Comparison of ENCODE assay signal across 7 mouse cellular contexts in genomic region chr17:26252539-26253251, GRCm38 (mm10). TPM values are rescaled to one million over a fixed set of nuclear protein-coding genes. Genes with fewer than 3 reads are reported as not detected.
A peak's percentile ranks its signal among the peaks of the same experiment; 100 is the strongest.
DNase-seq lines count a peak whose midpoint lies in the region; ATAC-seq and TF ChIP-seq lines count a peak whose summit lies in the region.

Gene Luc7l (plus strand): TSS chr17:26252896.

- no peaks in the 10 kb centered on the region for H3K9me3 ChIP-seq in intestine, postnatal 0 days (ENCODE audit: control insufficient read depth)
- no peaks in the 10 kb centered on the region for H3K9me3 ChIP-seq in midbrain, embryonic 12.5 days

- peak within 1 kb of the TSS; percentile 92 for H3K9ac ChIP-seq in intestine, postnatal 0 days (ENCODE audit: low read depth, low read length)
- H3K9ac ChIP-seq in midbrain, embryonic 12.5 days (replicated peaks) = peak within 1 kb of the TSS; percentile 98

- H3K4me3 ChIP-seq in intestine, postnatal 0 days (ENCODE audit: low read depth, low read length) = peak within 1 kb of the TSS; percentile 69
- H3K4me3 ChIP-seq in midbrain, embryonic 12.5 days = peak within 1 kb of the TSS; percentile 98
- peak within 1 kb of the TSS; percentile 94 for H3K4me3 ChIP-seq in small intestine, adult 2 months (ENCODE audit: low read depth, low read length)

- peak; percentile 94 for TF ChIP-seq POLR2A in small intestine, adult 2 months (IDR thresholded peaks at IDR 0.05; ENCODE audit: low read depth, low read length)

- H3K27me3 ChIP-seq in intestine, postnatal 0 days (replicated peaks; ENCODE audit: control insufficient read depth, insufficient read depth, low read length) = no peaks in the 10 kb centered on the region
- no peaks in the 10 kb centered on the region for H3K27me3 ChIP-seq in midbrain, embryonic 12.5 days
- H3K27me3 ChIP-seq in small intestine, adult 2 months (ENCODE audit: control insufficient read depth, insufficient read depth, low read length) = no peaks in the 10 kb centered on the region

- WGBS in intestine, postnatal 0 days = under 1% methylated on average over 43 of the region's 43 CpGs
- WGBS in midbrain, embryonic 12.5 days = under 1% methylated on average over 43 of the region's 43 CpGs
- WGBS in small intestine, adult 2 months = under 1% methylated on average over 43 of the region's 43 CpGs

- H3K36me3 ChIP-seq in intestine, postnatal 0 days (ENCODE audit: control insufficient read depth, insufficient read depth) = 0 out of 2 replicates have a peak, but pooled peaks cover 12% of the 10 kb centered on the region
- H3K36me3 ChIP-seq in midbrain, embryonic 12.5 days = peaks cover 16% of the 10 kb centered on the region
- peaks cover 13% of the 10 kb centered on the region for H3K36me3 ChIP-seq in small intestine, adult 2 months (ENCODE audit: control insufficient read depth, insufficient read depth, low read length)

- H3K4me1 ChIP-seq in intestine, postnatal 0 days (replicated peaks; ENCODE audit: control insufficient read depth, insufficient read depth, low read length) = no peaks in the 10 kb centered on the region
- peaks cover 13% of the 10 kb centered on the region for H3K4me1 ChIP-seq in midbrain, embryonic 12.5 days
- peaks cover 5% of the 10 kb centered on the region; the same call in 1 of the 2 replicates for H3K4me1 ChIP-seq in small intestine, adult 2 months (ENCODE audit: control insufficient read depth, insufficient read depth, insufficient read length, low read length)

- peak within 1 kb of the TSS; percentile 99 for H3K27ac ChIP-seq in intestine, postnatal 0 days (ENCODE audit: low read depth, low read length)
- peak within 1 kb of the TSS; percentile 99 for H3K27ac ChIP-seq in midbrain, embryonic 12.5 days (replicated peaks)
- peak within 1 kb of the TSS; percentile 92 for H3K27ac ChIP-seq in small intestine, adult 2 months (ENCODE audit: insufficient read depth, low read depth, low read length)

- DNase-seq in adrenal gland, adult 8-10 months = peak; percentile 92
- DNase-seq in embryo, embryonic 9.5 days (ENCODE audit: extremely low spot score) = peak; percentile 94
- DNase-seq in gonadal fat pad, adult 2 months (ENCODE audit: low read depth) = no peak
- peak; percentile 94 for DNase-seq in left cerebral cortex, postnatal 4 days

- no peak for TF ChIP-seq CTCF in intestine, postnatal 0 days (IDR thresholded peaks at IDR 0.05; ENCODE audit: low read depth)
- no peak for TF ChIP-seq CTCF in small intestine, adult 2 months (IDR thresholded peaks at IDR 0.05; ENCODE audit: extremely low read depth, insufficient read length, insufficient replicate concordance, low read depth, low read length)

- ATAC-seq in intestine, postnatal 0 days = peak; percentile 90
- ATAC-seq in midbrain, embryonic 12.5 days (ENCODE audit: low FRiP score, low read depth) = peak; percentile 94

- intact Hi-C loops in left cerebral cortex, postnatal 4 days (cut with DNase I) = no loop called here

- H3K4me2 ChIP-seq in intestine, postnatal 0 days (replicated peaks; ENCODE audit: low read depth) = peak within 1 kb of the TSS; percentile 63
- peak within 1 kb of the TSS; percentile 58 for H3K4me2 ChIP-seq in midbrain, embryonic 12.5 days (replicated peaks)

RNA-seq across cellular contexts. Expression of gene Luc7l, which starts in this region (rescaled TPM):
- 10 to 100 TPM; 52.9 to 90.2 (median 70.1) TPM for total RNA-seq in adrenal gland, adult 8-10 months (2022)
- 22.4 and 23.9 TPM in 2 replicates for polyA plus RNA-seq in gonadal fat pad, adult 2 months (2012; rRNA removed)
- 28.1 and 32.7 TPM in 2 replicates for polyA plus RNA-seq in intestine, postnatal 0 days (2015; fragmentation: Nextera tagmentation; extraction: Ambion mirVana)
- total RNA-seq in left cerebral cortex, postnatal 4 days (2021) = 100 to 1,000 TPM; 106 to 112 TPM
- polyA plus RNA-seq in midbrain, embryonic 12.5 days (2016; fragmentation: Nextera tagmentation; extraction: Ambion mirVana) = 140 and 145 TPM in 2 replicates
- polyA plus RNA-seq in small intestine, adult 2 months (2012; rRNA removed) = 6.4 and 6.9 TPM in 2 replicates
